Mouse (Mus musculus) small intestine, adult 2 months (tissue): ENCODE measurements around the gene Amigo2.

Experiments
- CTCF ChIP-seq: fragments of 200-500 bp; IDR thresholded peaks from 2 replicates; pipeline ENCODE4 v1.5.1; 2012; ENCODE audit warnings: low read depth, mild to moderate bottlenecking, control low read depth, inconsistent platforms, low read length, moderate library complexity, mixed read lengths; ENCODE audit not compliant: insufficient replicate concordance, insufficient read length; ENCODE audit errors: extremely low read depth
- POLR2A ChIP-seq: fragments of 200-500 bp; IDR thresholded peaks from 2 replicates; pipeline ENCODE4 v1.6.1; 2012; ENCODE audit warnings: low read depth, mild to moderate bottlenecking, control low read depth, inconsistent platforms, low read length, moderate library complexity

DNA sequence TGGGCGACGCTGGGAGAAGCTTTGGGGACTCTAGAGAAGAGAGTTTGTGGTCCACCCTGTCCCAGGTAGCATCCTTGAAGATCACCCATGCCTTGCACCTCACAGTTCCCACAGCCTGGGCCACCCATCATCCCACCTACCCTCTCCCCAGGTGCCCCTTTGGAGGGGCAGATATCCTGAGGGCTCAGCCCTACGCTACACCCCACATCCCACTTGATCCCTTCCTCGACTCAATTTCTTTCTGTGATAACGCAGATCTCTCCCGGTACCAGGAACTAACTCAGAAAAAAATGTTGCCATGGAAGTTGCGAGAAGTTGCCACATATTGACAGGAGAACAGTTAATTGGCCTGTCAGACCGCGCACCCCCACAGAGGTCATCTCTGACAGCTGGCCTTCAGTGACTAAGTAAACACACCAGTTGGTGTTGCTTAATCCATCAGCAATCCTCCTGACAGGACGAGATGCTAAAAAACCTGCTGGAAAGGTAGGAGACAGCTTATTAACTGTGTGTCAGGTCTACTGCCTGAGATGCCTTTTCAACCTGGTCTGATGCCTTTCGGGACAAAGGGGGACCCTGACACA lies 17.5 kb downstream of the Amigo2 start:
- TF ChIP-seq CTCF: no peak
- TF ChIP-seq POLR2A: no peak
